Mouse (Mus musculus) Muller cell, postnatal 12 days (primary cell): Measurements from ENCODE around the gene Map3k1.
"Not testable (repeated sequence)": the region's sequence is repeated elsewhere in the genome, so short reads cannot be mapped to it uniquely, and the experiment has no call there.

Experiments used
- DNase-seq: peaks from one replicate; pipeline ENCODE4 v3.0.0-alpha.2; 2015; ENCODE audit errors: inconsistent ontology term

Gene Map3k1

DNA sequence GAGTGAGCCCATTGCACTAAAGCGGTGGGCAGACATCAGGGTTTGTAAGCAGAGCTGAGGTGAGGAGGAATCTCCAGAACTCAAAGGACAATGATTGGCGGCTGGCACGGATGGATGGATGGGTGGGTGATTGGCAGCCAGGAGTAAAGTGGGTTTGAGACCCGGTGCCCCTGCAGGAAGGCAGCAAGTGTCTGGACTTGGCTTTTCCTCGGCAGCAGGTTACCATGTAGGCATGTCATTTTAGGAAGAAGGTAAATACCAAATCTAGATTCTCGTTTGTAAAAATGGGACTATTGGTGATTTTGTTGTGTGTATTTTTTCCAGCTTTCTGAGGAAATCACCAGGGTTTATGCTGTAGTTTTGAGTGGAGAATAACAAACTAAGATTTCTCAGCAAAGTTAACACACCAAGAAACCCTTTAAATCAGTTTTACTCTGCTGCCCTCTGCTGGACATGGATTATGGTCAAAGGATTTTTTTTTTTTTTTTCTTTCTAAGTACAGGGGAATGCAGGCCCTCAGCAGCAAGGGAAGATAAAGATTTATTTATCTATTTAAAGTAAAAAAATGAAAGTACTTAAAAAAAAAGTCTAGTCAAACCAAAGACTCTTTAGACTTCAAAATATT is 66.7 kb downstream of the Map3k1 start:
- DNase-seq = peak; percentile 52

DNA sequence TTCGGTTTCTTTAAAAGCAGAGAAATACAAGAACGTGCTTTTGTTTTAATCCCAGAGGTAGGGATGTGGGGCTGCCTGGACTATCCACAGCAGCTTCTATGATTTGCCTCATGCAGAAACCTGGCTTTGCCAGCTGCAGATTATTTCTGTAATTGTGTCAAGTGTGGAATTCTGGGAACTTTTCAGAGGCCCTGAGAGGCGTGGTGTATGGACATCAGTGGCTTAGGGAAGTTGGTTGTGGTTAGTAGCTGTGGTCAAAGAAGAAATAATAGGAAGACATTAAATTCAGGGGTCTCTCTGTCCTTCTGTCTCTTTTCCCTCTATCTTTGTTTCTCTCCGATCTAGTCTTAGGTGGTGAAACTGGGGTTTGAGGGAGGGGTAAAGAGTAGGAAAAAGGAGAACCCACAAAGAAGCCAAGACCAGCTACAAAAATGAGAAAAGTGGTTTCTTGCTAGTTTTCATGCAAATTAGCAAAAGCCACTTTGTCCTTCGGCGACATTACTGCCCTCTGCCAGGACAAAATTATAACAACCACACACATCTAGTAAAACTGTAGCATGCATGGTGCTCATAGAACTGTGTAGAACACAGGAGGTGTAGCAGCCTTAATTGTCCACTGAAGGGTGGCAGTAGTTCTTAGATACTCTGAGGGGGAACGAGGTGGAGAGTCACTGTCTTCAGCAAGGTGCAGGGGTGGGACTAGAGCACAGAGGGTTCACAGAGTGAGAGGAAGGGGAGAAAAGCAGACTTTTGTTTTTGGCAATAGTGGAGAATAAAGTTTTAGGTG is 67.4 kb downstream of the Map3k1 start:
- DNase-seq = no peak

DNA sequence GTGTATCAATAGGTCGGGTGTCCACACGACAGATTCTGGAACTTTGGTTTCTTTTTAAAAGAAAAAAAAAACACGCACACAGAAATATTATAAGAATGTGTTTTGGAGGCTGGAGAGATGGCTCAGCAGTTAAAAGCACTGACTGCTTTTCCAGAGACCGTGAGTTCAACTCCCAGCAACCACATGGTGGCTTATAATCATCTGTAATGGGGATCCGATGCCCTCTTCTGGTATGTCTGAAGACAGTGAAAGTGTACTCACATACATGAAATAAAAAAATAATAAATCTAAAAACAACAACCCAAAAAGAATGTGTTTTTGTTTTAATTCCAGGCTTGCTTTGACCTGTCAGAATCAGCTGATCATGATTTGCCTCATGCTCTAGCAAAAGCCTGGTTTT is 81.9 kb downstream of the Map3k1 start:
- DNase-seq = no peak

DNA sequence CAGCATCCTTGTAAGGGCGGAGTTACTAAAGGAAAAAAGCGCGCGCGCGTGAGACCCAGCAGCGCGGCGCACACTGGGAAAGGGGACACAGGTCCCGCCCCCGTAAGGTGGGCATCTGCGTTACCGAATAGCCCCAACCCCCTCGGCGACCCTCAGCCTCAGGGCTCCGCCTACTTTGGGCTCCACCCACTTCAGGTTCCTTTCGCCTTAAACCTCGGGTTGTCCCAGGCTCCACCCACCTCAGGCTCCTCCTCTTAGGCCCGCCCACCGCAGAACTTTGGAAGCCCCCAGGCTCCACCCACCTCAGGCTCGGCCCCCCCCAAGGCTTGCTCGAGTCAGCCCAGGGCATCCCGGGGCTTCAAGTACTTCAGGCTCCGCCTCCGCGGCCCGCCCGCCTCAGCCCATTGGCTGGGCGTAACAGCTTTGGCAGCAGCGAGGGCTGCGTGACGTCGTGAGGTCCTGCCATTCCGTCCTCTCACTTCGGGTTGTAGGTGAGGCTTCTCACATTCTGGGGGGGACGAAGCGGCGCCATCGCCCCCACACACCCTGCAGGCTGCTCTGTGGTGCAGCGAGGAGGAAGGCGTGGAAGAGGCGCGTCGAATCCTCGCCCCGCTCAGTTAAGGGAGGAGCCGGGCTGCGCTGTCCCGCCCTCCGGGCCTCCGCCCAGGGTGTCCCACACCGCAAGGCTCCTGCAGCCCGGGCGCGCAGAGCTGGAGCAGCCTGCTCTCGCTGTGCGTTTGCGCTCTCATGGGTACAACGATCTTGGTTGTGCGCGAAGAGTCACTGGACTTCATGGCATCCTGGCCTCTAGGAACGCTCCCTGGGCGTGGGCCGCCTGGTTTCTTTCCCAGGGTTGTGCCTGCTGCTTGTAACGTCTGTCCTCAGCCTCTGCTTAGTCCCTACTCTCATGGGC is 83.4 kb downstream of the Map3k1 start:
- peak; percentile 100 for DNase-seq

DNA sequence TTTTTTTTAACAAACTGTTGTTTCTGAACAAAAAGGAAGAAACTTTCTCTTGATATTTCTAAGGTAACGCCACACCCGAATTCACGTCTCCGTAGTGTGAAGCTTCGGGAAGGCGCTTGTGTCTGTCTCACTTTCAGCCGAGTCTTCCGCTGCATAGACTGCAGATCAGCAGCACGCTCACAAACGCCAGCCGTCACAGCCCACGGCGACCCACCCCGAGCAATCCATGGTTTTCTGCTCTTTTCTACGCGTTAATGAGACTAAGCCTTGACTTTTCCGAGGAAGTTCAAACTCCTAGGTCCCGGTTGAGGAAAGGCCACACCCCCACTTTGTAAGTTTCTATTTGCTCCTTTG is 84.0 kb downstream of the Map3k1 start:
- no peak for DNase-seq

DNA sequence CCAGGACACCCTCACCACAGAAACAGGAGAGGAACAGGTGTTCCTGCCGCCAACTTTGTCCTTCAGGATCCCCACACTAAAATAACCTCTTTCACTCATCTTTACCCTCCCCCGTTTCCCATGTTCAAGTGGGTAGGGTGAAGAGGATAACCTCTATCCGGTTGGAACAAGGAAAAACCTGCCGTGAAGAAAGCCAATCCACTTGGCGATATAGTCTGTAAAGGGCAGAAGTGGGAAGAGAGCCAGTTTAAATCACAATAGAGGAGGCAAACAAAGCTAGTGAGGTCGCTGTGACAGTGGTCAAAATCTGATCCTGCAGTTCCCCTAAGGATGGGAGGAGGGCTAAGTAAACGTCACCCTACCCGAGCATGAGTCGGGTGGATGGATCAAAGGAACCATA is 89.1 kb downstream of the Map3k1 start:
- DNase-seq = no peak

DNA sequence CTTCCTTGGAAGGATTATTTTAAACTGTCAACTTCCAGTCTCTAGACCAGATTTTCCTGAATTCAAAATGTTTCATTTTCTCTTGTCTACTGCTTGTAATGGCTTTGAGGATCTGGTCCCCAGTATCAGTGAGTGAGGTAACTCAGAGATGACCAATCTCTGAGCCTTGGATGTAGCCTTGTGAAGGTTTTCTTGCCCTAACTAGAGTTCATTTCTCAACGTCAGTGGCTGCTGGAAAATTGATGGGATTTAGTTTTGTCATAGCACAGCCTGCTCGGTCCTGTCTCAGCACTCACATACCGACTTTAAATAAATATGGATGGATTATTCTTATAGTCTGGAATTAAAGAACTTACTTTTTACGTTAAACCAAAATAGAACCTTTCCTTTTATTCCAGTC is 98.3 kb downstream of the Map3k1 start:
- no peak for DNase-seq

DNA sequence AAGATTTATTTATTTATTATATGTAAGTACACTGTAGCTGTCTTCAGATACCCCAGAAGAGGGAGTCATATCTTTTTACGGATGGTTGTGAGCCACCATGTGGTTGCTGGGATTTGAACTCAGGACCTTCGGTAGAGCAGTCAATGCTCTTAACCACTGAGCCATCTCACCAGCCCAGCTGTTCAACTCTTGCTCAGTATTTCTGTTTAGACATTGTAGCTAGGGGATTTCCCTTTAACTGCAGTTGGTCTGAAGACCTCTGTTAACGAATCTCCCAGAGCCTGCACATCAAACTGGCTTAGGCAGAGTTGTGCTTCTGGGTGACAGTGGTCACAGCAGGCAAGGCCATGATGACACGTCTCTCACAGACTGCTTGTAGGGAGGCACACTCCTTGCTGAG is 104.8 kb downstream of the Map3k1 start:
- DNase-seq = not testable (repeated sequence)

DNA sequence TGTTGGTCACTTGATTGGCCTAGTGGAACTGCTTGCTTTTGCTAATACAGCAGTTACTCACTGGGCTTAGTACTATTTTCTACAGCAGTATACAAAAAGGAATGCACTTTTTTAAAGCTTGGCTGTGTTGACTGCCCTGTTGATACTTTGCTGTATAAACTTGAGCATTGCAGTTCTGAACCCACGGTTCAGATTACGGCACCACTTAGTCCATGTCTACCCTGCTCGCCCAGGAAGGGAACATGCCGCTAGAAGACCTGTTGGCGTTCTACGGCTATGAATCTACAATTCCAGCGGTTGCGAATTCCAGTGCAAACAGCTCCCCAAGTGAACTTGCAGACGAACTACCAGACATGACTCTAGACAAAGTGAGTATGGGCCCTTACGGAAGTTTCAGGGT is 105.4 kb downstream of the Map3k1 start:
- no peak for DNase-seq
